Mouse (Mus musculus): ENCODE data around the gene Scamp4. TPM values are rescaled to one million over a fixed set of nuclear protein-coding genes. Genes with fewer than 3 reads are reported as not detected.
A peak's percentile ranks its signal among the peaks of the same experiment; 100 is the strongest.

Scamp4 gene
- polyA plus RNA-seq, 1 experiment from 2014 or later, result 76.9 TPM

GRCm38 (mm10) chr10:80575925-80576324, 26.7 kb upstream of the Scamp4 start:
- Histone ChIP-seq H3K36me3 (ENCODE audit: control insufficient read depth, insufficient read depth, low read length) (no peaks in the 10 kb centered on the region), H3K9me3 (replicated peaks; ENCODE audit: control insufficient read depth, low read length) (no peaks in the 10 kb centered on the region), H3K4me1 (ENCODE audit: control insufficient read depth, insufficient read depth, low read length) (peaks cover 43% of the 10 kb centered on the region), H3K27ac (ENCODE audit: low read depth, low read length) (no peak overlapping the region), H3K27me3 (ENCODE audit: control insufficient read depth, insufficient read depth, low read length) (no peaks in the 10 kb centered on the region), H3K4me2 (peak overlapping the region; percentile 98), H3K4me3 (ENCODE audit: low read depth, low read length) (peak overlapping the region; percentile 78), H3K9ac (ENCODE audit: low read depth, low read length) (peak overlapping the region; percentile 79)
- WGBS (ENCODE audit: insufficient replicate concordance), result 10% methylated on average over 17 of the region's 17 CpGs
- no peak for ATAC-seq (replicated peaks; ENCODE audit: insufficient number of reproducible peaks, low FRiP score, low TSS enrichment)

GRCm38 (mm10) chr10:80576351-80577194, 26.1 kb upstream of the Scamp4 start:
- Histone ChIP-seq H3K36me3 (ENCODE audit: control insufficient read depth, insufficient read depth, low read length) (no peaks in the 10 kb centered on the region), H3K9me3 (replicated peaks; ENCODE audit: control insufficient read depth, low read length) (no peaks in the 10 kb centered on the region), H3K27me3 (ENCODE audit: control insufficient read depth, insufficient read depth, low read length) (no peaks in the 10 kb centered on the region), H3K9ac (ENCODE audit: low read depth, low read length) (peak overlapping the region; percentile 79), H3K4me1 (ENCODE audit: control insufficient read depth, insufficient read depth, low read length) (peaks cover 36% of the 10 kb centered on the region), H3K4me2 (peak overlapping the region; percentile 98), H3K27ac (ENCODE audit: low read depth, low read length) (peak overlapping the region; percentile 85), H3K4me3 (ENCODE audit: low read depth, low read length) (peak overlapping the region; percentile 78)
- ATAC-seq (replicated peaks; ENCODE audit: insufficient number of reproducible peaks, low FRiP score, low TSS enrichment), result no peak
- WGBS (ENCODE audit: insufficient replicate concordance), result under 1% methylated on average over 76 of the region's 96 CpGs

- under 1% methylated on average over 72 of the region's 97 CpGs for WGBS (ENCODE audit: insufficient replicate concordance)
- peak within 1 kb of the TSS; percentile 78 for H3K4me3 ChIP-seq (ENCODE audit: low read depth, low read length)
- no peaks in the 10 kb centered on the region for H3K9me3 ChIP-seq (replicated peaks; ENCODE audit: control insufficient read depth, low read length)
- H3K4me2 ChIP-seq, result peak within 1 kb of the TSS; percentile 98
- H3K27me3 ChIP-seq (ENCODE audit: control insufficient read depth, insufficient read depth, low read length), result no peaks in the 10 kb centered on the region
- ATAC-seq (replicated peaks; ENCODE audit: insufficient number of reproducible peaks, low FRiP score, low TSS enrichment), result peak; percentile 80
- peaks cover 31% of the 10 kb centered on the region for H3K4me1 ChIP-seq (ENCODE audit: control insufficient read depth, insufficient read depth, low read length)
- H3K36me3 ChIP-seq (ENCODE audit: control insufficient read depth, insufficient read depth, low read length), result no peaks in the 10 kb centered on the region
- peak within 1 kb of the TSS; percentile 79 for H3K9ac ChIP-seq (ENCODE audit: low read depth, low read length)
- H3K27ac ChIP-seq (ENCODE audit: low read depth, low read length), result peak within 1 kb of the TSS; percentile 95
These were observed 25.2 kb upstream of the Scamp4 start, which contains the start of gene Klf16 for GRCm38 (mm10) chr10:80577195-80578130. Gene Klf16 (minus strand): TSS chr10:80577321.

- Histone ChIP-seq H3K4me3 (ENCODE audit: low read depth, low read length) (peak overlapping the region; percentile 78), H3K4me1 (ENCODE audit: control insufficient read depth, insufficient read depth, low read length) (peaks cover 27% of the 10 kb centered on the region), H3K27ac (ENCODE audit: low read depth, low read length) (peak overlapping the region; percentile 95), H3K9me3 (replicated peaks; ENCODE audit: control insufficient read depth, low read length) (no peaks in the 10 kb centered on the region), H3K36me3 (ENCODE audit: control insufficient read depth, insufficient read depth, low read length) (no peaks in the 10 kb centered on the region), H3K27me3 (ENCODE audit: control insufficient read depth, insufficient read depth, low read length) (no peaks in the 10 kb centered on the region), H3K9ac (ENCODE audit: low read depth, low read length) (peak overlapping the region; percentile 79), H3K4me2 (peak overlapping the region; percentile 98)
- ATAC-seq (replicated peaks; ENCODE audit: insufficient number of reproducible peaks, low FRiP score, low TSS enrichment), result peak; percentile 49
- 0% methylated on average over 29 of the region's 29 CpGs for WGBS (ENCODE audit: insufficient replicate concordance)
These were observed 24.4 kb upstream of the Scamp4 start for GRCm38 (mm10) chr10:80578131-80578750.

GRCm38 (mm10) chr10:80578911-80579310, 23.8 kb upstream of the Scamp4 start:
- Histone ChIP-seq H3K4me3 (ENCODE audit: low read depth, low read length) (peak overlapping the region; percentile 78; the same call in 1 of the 2 replicates), H3K36me3 (ENCODE audit: control insufficient read depth, insufficient read depth, low read length) (peaks cover 4% of the 10 kb centered on the region), H3K27ac (ENCODE audit: low read depth, low read length) (peak overlapping the region; percentile 95), H3K9me3 (replicated peaks; ENCODE audit: control insufficient read depth, low read length) (no peaks in the 10 kb centered on the region), H3K4me1 (ENCODE audit: control insufficient read depth, insufficient read depth, low read length) (peaks cover 20% of the 10 kb centered on the region), H3K4me2 (peak overlapping the region; percentile 98), H3K9ac (ENCODE audit: low read depth, low read length) (peak overlapping the region; percentile 29; the same call in 1 of the 2 replicates), H3K27me3 (ENCODE audit: control insufficient read depth, insufficient read depth, low read length) (no peaks in the 10 kb centered on the region)
- no peak for ATAC-seq (replicated peaks; ENCODE audit: insufficient number of reproducible peaks, low FRiP score, low TSS enrichment)
- 9% methylated on average over 8 of the region's 8 CpGs for WGBS (ENCODE audit: insufficient replicate concordance)

- Histone ChIP-seq H3K27me3 (ENCODE audit: control insufficient read depth, insufficient read depth, low read length) (no peaks in the 10 kb centered on the region), H3K9me3 (replicated peaks; ENCODE audit: control insufficient read depth, low read length) (no peaks in the 10 kb centered on the region), H3K4me1 (ENCODE audit: control insufficient read depth, insufficient read depth, low read length) (peaks cover 9% of the 10 kb centered on the region), H3K27ac (ENCODE audit: low read depth, low read length) (no peak overlapping the region), H3K9ac (ENCODE audit: low read depth, low read length) (no peak overlapping the region), H3K36me3 (ENCODE audit: control insufficient read depth, insufficient read depth, low read length) (peaks cover 4% of the 10 kb centered on the region), H3K4me2 (no peak overlapping the region), H3K4me3 (ENCODE audit: low read depth, low read length) (no peak overlapping the region)
- ATAC-seq (replicated peaks; ENCODE audit: insufficient number of reproducible peaks, low FRiP score, low TSS enrichment), result no peak
- 81% methylated on average over 5 of the region's 5 CpGs for WGBS (ENCODE audit: insufficient replicate concordance)
These were observed 19.6 kb upstream of the Scamp4 start for GRCm38 (mm10) chr10:80583047-80583446.

GRCm38 (mm10) chr10:80584045-80584488, 18.6 kb upstream of the Scamp4 start:
- Histone ChIP-seq H3K4me1 (ENCODE audit: control insufficient read depth, insufficient read depth, low read length) (peaks cover 16% of the 10 kb centered on the region), H3K27ac (ENCODE audit: low read depth, low read length) (no peak overlapping the region), H3K27me3 (ENCODE audit: control insufficient read depth, insufficient read depth, low read length) (no peaks in the 10 kb centered on the region), H3K36me3 (ENCODE audit: control insufficient read depth, insufficient read depth, low read length) (peaks cover 4% of the 10 kb centered on the region), H3K4me3 (ENCODE audit: low read depth, low read length) (no peak overlapping the region), H3K4me2 (no peak overlapping the region), H3K9ac (ENCODE audit: low read depth, low read length) (no peak overlapping the region), H3K9me3 (replicated peaks; ENCODE audit: control insufficient read depth, low read length) (no peaks in the 10 kb centered on the region)
- 52% methylated on average over 12 of the region's 12 CpGs for WGBS (ENCODE audit: insufficient replicate concordance)
- ATAC-seq (replicated peaks; ENCODE audit: insufficient number of reproducible peaks, low FRiP score, low TSS enrichment), result no peak

Measured in heart, embryonic 11.5 days (tissue).